Mouse (Mus musculus) ES-CJ7 (cell line): ENCODE measurements around the gene Gm8773.

Experiments
- DNase-seq: peaks from one replicate; pipeline ENCODE4 v3.0.0; 2011; ENCODE audit warnings: low read depth, low spot score

Gm8773 gene

DNA sequence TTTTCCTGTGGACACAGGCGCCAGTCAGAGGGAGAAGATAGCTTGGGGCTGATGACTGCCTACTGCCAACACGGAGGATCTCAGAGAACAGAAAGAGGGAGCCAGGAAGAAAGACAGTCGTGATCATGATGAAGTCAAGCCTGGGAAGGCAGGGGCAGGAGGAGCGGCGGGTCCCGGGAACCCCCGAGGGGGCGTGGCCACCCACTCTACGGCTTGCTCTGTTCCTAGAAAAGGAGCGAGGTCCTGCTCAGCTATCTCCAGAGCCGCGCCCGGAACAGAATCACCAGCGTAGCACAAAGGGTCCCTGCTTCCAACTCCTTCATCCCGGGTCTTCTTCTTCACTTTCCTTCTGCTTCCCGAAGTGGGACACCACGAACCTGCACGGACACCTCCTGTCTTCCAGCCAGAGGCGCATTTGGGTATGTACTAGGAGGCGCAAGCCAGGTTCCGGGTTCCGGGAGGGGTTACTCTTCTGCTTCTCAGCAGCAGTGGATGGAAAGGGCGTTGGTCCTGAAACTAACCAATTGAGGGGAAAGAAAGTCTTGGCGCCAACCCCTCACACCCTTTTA lies at the start of gene Gm8773:
Gene Gm8773 (plus strand): TSS at position 51 of the 569 bp plus-strand sequence.
- DNase-seq, result peak; percentile 66

DNA sequence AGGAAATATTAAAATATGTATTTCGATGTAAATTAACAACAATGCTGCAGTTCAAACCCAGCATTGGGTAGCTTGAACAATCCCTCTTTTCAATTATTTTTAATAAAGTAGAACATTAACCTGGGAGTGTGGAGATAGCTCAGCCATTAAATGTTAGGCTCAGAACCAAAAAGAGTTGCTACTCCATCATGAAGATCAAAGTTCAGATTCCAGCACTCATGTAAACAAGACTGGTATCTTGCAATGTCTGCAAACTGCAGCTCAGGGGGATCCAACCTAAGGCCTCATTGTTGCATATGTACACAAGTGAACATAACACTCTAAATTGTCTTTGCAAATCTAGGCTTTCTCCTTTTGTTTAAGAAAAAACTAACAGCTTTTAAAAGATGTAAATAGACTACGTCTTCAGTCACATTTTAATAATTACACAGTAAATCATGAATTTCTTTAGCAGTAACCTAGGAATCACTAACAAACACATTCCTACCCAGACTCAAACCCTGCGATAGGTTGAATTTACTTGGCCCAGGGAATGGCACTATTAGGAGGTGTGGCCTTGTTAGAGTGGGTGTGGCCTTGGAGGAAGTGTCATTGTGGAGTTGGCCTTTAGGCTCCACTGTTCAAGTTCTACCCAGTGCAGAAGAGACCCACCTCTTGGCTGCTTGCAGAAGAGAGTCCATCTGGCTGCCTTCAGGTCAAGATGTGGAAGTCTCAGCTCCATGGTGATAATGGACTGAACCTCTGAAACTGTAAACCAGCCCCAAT lies 39.8 kb upstream of the Gm8773 start:
- no peak for DNase-seq

DNA sequence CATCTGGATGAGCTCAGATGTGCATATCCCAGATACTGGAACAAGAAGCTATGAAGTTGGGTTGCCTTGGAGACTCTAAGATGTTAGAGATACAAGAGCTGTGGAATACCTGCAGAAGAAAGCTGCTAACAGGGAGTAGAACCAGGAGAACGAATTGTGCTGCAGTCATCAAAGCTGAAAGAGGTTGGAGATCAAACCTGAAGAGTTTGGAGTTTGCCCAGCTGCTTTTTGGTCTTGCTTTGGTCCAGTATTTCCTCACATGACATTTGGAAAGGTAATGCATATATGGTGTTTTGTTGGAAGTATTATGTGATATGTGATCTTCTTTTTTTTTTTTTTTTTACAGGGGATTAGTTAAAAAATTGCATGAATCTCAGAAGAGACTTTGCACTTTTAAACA lies 37.5 kb upstream of the Gm8773 start:
- DNase-seq, result no peak

DNA sequence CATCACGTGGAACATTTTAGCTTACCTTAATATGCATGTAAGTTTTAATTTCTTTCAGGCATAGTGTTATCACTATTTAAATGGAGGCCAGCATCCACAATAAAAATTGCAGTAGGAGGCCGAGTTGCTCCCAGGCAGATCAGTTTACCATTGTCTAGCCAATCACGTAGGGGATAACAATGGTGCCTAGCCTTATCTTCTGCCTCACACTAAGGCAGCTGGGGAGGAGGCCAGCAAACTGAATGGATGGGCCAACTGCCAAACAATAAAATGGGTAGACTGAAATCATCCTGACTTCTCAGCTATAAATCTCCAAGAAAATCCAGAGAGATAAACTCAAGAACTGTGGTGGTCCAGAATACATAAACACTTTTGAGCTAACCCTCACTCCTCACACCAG lies 33.8 kb upstream of the Gm8773 start:
- DNase-seq, result no peak

DNA sequence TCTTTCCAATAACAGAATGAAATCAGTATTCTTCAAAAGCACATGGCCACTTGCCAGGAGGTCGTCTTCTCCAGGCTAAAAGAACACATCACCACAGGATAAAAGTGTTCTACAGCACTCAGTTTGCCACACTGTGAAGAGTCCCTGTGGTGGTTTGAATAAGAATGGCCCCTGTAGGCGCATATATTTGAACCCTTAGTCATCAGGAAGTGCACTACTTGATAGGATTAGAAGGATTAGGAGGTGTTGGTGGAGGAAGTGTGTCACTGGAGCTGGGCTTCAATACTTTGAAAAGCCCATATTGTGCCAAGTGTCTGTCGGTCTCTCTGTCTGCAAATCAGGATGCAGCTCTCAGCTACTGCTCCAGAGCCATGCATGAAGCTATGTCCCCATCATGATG lies 33.2 kb upstream of the Gm8773 start:
- peak; percentile 17 for DNase-seq

DNA sequence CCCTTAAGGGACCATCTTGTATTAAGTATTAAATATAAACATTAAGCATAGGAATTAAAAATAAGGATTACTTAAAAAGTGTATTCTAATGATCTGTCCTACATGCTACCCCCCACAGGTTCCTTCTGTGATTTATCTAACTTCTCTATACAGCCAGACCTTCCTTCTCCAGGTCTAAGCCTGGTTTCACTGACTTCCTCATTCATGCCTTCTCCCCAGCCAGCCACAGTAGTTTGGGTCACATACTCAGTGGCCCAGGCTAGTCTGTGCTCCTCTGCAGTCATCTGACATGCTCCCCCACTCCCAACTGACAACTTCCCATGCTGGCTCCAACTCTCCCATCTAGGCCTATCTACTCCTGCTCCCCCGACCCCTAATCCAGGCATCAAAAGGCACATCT lies 22.5 kb upstream of the Gm8773 start:
- no peak for DNase-seq

DNA sequence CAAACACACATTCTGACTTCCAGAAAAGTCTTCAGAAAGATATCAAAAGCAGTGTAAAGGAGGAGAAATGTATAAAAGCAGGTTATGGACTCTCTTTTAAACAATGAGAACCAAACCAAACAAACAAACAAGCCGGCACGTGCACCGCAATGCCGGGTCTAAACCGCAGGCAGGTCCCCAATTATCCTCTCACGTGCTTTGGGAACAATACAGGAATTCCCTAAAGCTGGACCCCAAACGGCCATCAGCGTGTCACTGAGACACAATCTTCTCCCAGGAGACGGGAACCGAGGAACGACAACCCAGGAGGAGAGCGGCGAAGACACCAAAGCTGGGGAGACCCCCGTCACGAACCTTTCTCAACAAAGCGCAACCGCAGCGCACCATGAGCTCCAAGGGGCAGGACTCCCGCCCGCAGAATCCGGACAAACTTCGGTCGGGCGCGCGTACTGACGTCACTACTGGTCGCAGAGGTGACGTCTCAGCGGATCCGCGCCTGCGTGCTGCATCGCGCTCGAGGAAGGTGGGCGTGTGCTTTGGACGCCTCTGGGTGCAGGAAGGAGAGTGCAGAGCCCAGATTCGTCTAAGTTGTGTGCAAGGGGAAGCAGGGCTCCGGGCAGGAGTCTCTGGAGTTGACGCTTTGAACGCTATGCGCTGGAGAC lies 14.4 kb upstream of the Gm8773 start, which contains the start of gene Gtpbp10:
Gene Gtpbp10 (minus strand): TSS at position 460 of the 662 bp plus-strand sequence.
- DNase-seq, result peak; percentile 95

DNA sequence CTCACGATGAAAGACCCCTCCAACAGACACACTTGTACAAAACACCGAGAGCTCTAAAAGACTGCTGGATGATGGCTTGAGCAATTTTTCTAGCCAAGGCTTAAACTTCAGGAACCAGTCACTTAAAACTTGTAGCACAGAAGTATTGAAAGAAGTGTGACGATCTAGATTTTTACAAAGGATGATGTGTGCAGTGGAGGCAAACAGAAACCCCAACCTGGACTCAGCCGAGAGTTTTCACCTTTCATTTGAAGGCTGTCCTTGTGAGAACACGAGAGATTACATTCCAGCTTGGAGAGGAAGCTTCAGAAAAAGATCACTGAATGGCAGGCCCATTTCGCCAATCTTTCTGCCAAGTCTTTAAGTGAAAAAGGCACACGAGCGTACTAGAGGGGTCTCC lies 13.8 kb upstream of the Gm8773 start:
- no peak for DNase-seq

DNA sequence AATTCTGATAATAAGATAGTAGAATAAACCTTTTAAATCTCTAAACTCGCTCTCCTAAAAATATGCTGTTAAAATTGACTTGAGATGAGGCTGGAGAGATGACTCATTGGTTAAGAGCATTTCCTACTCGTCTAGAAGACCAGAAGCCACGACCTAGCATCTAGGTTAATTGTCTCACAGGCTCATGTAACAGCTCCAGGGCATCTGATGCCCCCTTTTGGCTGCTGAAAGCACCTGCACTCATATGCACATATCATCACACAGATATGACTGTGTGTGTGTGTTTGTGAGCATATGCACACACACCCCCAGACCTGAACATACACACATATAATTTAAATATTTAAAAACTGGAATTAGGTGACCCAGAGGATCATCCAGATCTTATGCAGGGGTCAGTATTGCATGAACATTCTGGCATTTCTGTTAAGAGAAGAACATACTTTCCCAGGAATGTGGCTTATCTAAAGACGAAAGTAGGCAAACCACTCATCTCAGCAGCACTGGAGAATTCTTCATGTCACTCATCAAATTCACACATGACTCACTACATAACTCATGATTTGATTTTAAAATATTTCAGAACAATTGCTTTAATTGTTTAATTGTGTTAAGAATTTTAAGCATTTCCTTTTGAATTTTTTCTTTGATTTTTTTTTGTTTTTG lies 12.4 kb upstream of the Gm8773 start:
- peak; percentile 50 for DNase-seq

DNA sequence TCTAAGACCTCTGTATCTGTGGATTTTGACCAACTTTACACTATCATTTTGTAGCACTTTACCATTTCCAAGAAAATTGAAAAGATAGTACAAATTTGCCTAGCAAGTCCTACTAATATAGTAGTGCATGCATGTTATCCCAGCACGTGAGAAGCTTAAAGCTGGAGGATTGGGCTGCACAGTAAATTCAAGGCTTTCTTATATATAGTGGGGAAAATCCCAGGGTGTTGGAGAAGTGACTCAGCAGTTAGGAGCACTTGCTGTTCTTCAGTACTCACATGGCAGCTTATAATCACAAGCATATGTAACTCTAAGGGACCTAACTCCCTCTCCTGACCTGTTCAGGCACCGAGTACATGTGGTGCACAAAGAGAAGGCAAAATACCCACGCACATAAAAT lies 11.2 kb upstream of the Gm8773 start:
- DNase-seq, result no peak

DNA sequence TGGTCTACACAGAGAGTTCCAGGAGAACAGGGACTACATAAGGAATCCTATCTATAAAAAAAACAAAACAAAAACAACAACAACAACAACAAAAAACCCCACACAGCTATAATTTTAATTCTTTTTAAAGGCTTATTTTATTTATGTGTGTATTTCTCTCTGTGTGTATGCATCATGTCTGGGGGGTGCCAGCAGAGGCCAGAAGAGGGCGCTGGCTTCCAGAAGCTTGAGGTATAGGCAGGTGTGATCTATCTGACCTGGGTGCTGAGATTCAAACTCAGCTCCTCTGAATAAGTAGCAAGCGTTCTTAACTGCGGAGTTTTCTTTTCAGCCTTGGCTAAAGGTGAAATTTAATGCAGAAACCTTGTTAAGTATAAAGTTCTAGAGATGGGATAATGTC lies 14.1 kb downstream of the Gm8773 start:
- DNase-seq, result peak; percentile 17

DNA sequence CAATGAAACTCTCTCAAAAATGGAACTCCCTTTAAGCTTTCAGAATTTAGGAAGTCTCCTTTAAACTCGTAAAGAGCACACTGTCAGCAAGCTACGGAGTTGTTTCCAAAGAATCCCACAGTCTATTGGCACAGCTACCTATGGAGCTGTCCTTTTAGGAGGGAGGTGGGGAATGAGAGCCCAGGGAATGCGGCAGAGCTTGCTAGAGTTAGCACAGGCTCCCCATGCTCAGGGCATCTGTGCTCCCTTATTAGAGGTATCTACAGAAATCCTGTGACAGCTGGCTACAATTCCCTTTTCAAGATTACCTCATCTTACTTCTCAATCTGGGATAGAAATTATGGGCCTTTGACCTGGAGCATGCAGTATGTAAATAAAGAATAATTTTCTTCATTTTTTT lies 36.9 kb downstream of the Gm8773 start:
- no peak for DNase-seq

DNA sequence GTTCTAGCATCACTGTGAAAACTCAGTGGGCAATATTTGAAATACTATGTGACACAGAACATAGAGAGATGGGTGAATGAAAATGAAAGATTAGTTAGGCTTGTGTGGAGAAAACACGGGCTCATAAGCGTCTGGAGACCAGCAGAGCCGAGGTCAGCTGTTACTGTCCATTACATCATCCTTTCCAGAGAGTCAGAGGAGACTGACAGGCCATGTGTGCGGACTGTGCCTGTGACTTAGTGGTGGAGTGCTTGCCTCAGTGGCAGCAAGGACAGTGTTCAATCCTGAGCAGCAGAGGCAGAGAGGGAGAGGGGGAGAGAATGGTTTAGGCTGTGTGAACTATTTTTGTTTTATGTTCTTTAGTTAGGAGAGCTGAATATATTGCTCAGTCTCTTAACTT lies 44.7 kb downstream of the Gm8773 start:
- no peak for DNase-seq

DNA sequence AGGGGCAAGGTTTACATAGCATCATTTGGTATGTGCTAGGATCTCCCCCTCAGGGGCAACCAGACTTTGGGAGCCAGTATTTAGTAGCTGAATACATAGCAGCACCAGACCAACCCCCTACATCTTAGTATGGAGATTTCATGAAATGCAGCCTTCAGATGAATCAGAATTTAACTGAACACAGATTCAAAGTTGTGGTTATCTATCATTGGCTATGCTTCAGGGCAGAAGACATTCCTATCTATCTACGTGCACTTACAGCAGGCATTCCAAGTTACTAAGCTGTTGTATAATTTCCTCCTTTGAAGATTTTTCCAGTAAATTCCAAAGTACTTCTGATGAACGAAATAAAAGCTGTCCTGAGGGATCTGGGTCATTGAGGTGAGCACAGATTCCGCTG lies 51.9 kb downstream of the Gm8773 start:
- DNase-seq, result no peak
